Mouse (Mus musculus): Measurements from ENCODE around the gene Mthfsd.

The Mthfsd gene

GRCm38 (mm10) chr8:121121704-121122103 is 13.5 kb upstream of the Mthfsd start:
- no peak for DNase-seq (ENCODE audit: low spot score)

GRCm38 (mm10) chr8:121120456-121121419 is 12.5 kb upstream of the Mthfsd start:
- DNase-seq (ENCODE audit: low spot score): no peak

- no peak for DNase-seq (ENCODE audit: low spot score)
Measured at GRCm38 (mm10) chr8:121119635-121120455, 11.7 kb upstream of the Mthfsd start.

- DNase-seq (ENCODE audit: low spot score): no peak
Measured at GRCm38 (mm10) chr8:121118634-121119420, 10.6 kb upstream of the Mthfsd start.

- no peak for DNase-seq (ENCODE audit: low spot score)
Measured at GRCm38 (mm10) chr8:121117906-121118305, 9.7 kb upstream of the Mthfsd start.

- DNase-seq (ENCODE audit: low spot score): no peak
Measured at GRCm38 (mm10) chr8:121117186-121117651, 9.0 kb upstream of the Mthfsd start.

- no peak for DNase-seq (ENCODE audit: low spot score)
Measured at GRCm38 (mm10) chr8:121116591-121117185, 8.5 kb upstream of the Mthfsd start.

- no peak for DNase-seq (ENCODE audit: low spot score)
Measured at GRCm38 (mm10) chr8:121115948-121116347, 7.8 kb upstream of the Mthfsd start, which contains the start of gene Foxc2. TSS of gene Foxc2 (plus strand) at chr8:121116171.

- no peak for DNase-seq (ENCODE audit: low spot score)
Measured at GRCm38 (mm10) chr8:121115136-121115535, 6.9 kb upstream of the Mthfsd start.

- peak; percentile 83 for DNase-seq (ENCODE audit: low spot score)
Measured at GRCm38 (mm10) chr8:121113261-121113660, 5.1 kb upstream of the Mthfsd start.

- DNase-seq (ENCODE audit: low spot score): no peak
Measured at GRCm38 (mm10) chr8:121111145-121111907, 3.1 kb upstream of the Mthfsd start.

- no peak for DNase-seq (ENCODE audit: low spot score)
Measured at GRCm38 (mm10) chr8:121108657-121109056, 465 bp upstream of the Mthfsd start.

- DNase-seq (ENCODE audit: low spot score): peak; percentile 51
Measured at GRCm38 (mm10) chr8:121104049-121104818, 4.0 kb downstream of the Mthfsd start.

GRCm38 (mm10) chr8:121093496-121093895 is 14.7 kb downstream of the Mthfsd start:
- DNase-seq (ENCODE audit: low spot score): no peak

- peak; percentile 46 for DNase-seq (ENCODE audit: low spot score)
Measured at GRCm38 (mm10) chr8:121092627-121093026, 15.6 kb downstream of the Mthfsd start.

- no peak for DNase-seq (ENCODE audit: low spot score)
Measured at GRCm38 (mm10) chr8:121092141-121092540, 16.1 kb downstream of the Mthfsd start.

- DNase-seq (ENCODE audit: low spot score): no peak
Measured at GRCm38 (mm10) chr8:121090716-121091115, 17.5 kb downstream of the Mthfsd start.

- DNase-seq (ENCODE audit: low spot score): no peak
Measured at GRCm38 (mm10) chr8:121089631-121090380, 18.4 kb downstream of the Mthfsd start.

Measured in spleen, adult 12 weeks (tissue).